ENCODE assay signal across 8 mouse cellular contexts in genomic region chr14:109874230-109874629, GRCm38 (mm10).
A peak's percentile ranks its signal among the peaks of the same experiment; 100 is the strongest.
DNase-seq lines count a peak whose midpoint lies in the region; ATAC-seq and TF ChIP-seq lines count a peak whose summit lies in the region.

No protein-coding gene starts in this region.

- H3K9me3 ChIP-seq in forebrain, embryonic 12.5 days = no peaks in the 10 kb centered on the region

- no peak overlapping the region for H3K4me2 ChIP-seq in forebrain, embryonic 12.5 days

- no peak overlapping the region for H3K9ac ChIP-seq in forebrain, embryonic 12.5 days

- peak; percentile 71 for ATAC-seq in forebrain, embryonic 12.5 days (ENCODE audit: low FRiP score)
- no peak for ATAC-seq in erythroblast, adult 5-6 weeks (replicated peaks; ENCODE audit: low FRiP score, poor library complexity, severe bottlenecking)

- peak; percentile 90 for TF ChIP-seq CTCF in layer of hippocampus, adult 2 months (conservative IDR thresholded peaks at IDR 0.05)

- H3K27ac ChIP-seq in forebrain, embryonic 12.5 days = no peak overlapping the region
- H3K27ac ChIP-seq in layer of hippocampus, adult 2 months = no peak overlapping the region

- H3K27me3 ChIP-seq in forebrain, embryonic 12.5 days = no peaks in the 10 kb centered on the region

- H3K4me1 ChIP-seq in forebrain, embryonic 12.5 days = no peaks in the 10 kb centered on the region

- no peaks in the 10 kb centered on the region for H3K36me3 ChIP-seq in forebrain, embryonic 12.5 days (replicated peaks)

- whole genome bisulfite sequencing in forebrain, embryonic 12.5 days = 6% methylated on average over 1 of the region's 1 CpGs

- DNase-seq in adrenal gland, adult 18-20 months (ENCODE audit: low spot score in 2 of 2) = peak; percentile 1 to 21
- no peak for DNase-seq in adrenal gland, adult 8-10 months
- peak; percentile 54 for DNase-seq in testis, postnatal 10 days (ENCODE audit: low spot score)
- no peak for DNase-seq in testis, postnatal 14 days (ENCODE audit: low spot score)
- peak; percentile 23 to 73 for DNase-seq in layer of hippocampus, adult 2 months (ENCODE audit: low spot score in 2 of 2)
- peak; percentile 62 for DNase-seq in mesoderm, embryonic 11.5 days (ENCODE audit: low read depth, low spot score)

- H3K4me3 ChIP-seq in forebrain, embryonic 12.5 days (replicated peaks) = no peak overlapping the region
- no peak overlapping the region for H3K4me3 ChIP-seq in layer of hippocampus, adult 2 months

Comparison
In these comparisons a context has a peak if more than half of its experiments do, and no peak if none do; other contexts are left out.
1. DNase-seq: peak in adrenal gland, adult 18-20 months (2 of 2), testis, postnatal 10 days (single experiment), layer of hippocampus, adult 2 months (2 of 2) and mesoderm, embryonic 11.5 days (single experiment); none in adrenal gland, adult 8-10 months (single experiment) and testis, postnatal 14 days (single experiment).